Mouse (Mus musculus) Patski (cell line): ENCODE results near the gene Eddm3b. TPM values are rescaled to one million over a fixed set of nuclear protein-coding genes. Genes with fewer than 3 reads are reported as not detected.
"Not testable (repeated sequence)": the region's sequence is repeated elsewhere in the genome, so short reads cannot be mapped to it uniquely, and the experiment has no call there.

Source experiments
- ATAC-seq: fragments of 100-300 bp; one replicate; pipeline ENCODE4 v1.8.0; 2021
- CTCF ChIA-PET: fragments of 350-600 bp; sonication (Branson Sonifier 250); formaldehyde crosslinking; loops from one replicate; lab custom pipeline; 2022; ENCODE audit warnings: inconsistent platforms; lab: Charles Lee
- POLR2A ChIA-PET: fragments of 350-600 bp; sonication (Branson Sonifier 250); formaldehyde crosslinking; loops from one replicate; lab custom pipeline; 2022; ENCODE audit warnings: antibody characterized with exemption, inconsistent platforms; lab: Charles Lee
- DNase-seq: peaks from one replicate; pipeline ENCODE4 v3.0.0-alpha.2; 2011; ENCODE audit warnings: low read depth, low spot score
- H3K27me3 ChIP-seq: fragments of 371-371 bp; one replicate; pipeline ENCODE4 v1.5.1; 2021
- CTCF ChIP-seq: fragments of 100-300 bp; IDR thresholded peaks from one replicate; pipeline ENCODE4 v1.5.1; 2021
- in situ Hi-C: fragments of 300-500 bp; cut with MboI; formaldehyde crosslinking; loops from 3 replicates; pipeline ENCODE4 v1.11.1; 2018; ENCODE audit warnings: low pct_unique_long_range_greater_than_20kb, mixed read lengths
- polyA plus RNA-seq: library from polyadenylated mRNA; unstranded; gene quantifications from one replicate; pipeline ENCODE4 v1.2.3, GENCODE M21; 2021

Gene Eddm3b
- polyA plus RNA-seq, 1 experiment from 2014 or later, result not detected

DNA sequence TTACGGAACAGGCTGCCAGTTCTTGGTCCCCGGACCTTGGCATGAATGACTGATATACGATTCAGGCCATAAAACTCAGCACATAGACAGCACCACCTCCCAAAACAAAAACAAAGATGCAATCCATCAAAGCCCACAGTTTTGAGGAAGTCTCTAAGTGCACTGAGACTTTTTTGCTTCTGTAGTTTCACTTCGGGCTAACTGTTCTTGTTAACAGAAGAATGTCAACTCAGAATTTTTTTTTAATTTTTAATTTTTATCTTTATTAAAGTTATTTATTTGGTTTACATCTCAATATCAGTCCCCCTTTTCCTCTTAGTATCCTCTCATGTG is 42.5 kb downstream of the Eddm3b start:
- DNase-seq, result no peak
- H3K27me3 ChIP-seq, result peaks cover 4% of the 10 kb centered on the region
- no peak for TF ChIP-seq CTCF
- no peak for ATAC-seq
- in situ Hi-C loops, result no loop called here
- ChIA-PET POLR2A (no interaction called here), CTCF (no interaction called here)

DNA sequence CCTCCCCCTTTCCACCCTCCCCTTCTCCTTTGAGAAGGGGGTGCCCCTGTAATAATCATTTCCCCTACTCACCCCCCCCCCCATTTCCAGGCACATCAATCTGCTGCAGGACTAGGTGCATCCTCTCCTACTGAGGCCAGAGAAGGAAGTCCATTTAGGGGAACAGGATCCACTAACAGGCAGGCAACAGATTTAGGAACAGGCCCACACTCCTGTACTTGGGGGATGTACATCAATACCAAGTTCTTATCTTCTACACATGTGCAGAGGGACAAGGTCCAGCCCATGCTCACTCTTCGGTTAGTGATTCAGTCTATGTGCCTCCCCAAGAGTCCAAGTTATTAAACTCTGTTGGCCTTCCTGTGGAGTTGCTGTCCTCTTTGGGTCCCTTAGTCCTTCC is 42.8 kb downstream of the Eddm3b start:
- ChIA-PET CTCF (no interaction called here), POLR2A (no interaction called here)
- in situ Hi-C loops, result no loop called here
- DNase-seq, result no peak
- no peak for ATAC-seq
- TF ChIP-seq CTCF, result no peak
- peaks cover 4% of the 10 kb centered on the region for H3K27me3 ChIP-seq

DNA sequence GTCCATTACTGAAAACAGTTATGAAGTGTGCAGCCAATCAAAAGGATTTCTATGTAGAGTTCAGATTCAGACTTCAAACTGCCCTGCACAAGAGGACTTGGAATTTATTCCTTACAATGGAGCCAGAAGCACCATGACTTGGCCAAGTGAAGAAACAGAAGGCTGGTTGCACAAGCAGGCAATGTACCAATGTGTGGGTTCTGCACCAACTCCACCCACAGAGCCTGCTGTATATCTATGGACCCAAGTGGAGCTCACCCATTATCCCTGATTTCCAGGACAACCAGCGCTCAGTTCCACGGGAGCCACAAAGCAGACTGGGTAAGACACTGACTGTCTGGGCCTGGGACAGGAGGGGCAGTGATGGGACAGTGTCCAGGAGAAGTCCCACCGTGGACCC is 47.8 kb downstream of the Eddm3b start, which contains the start of gene Rnase2b:
Gene Rnase2b (plus strand): TSS at position 285 of the 400 bp plus-strand sequence.
- in situ Hi-C loops, DNase-seq, H3K27me3 ChIP-seq, CTCF ChIA-PET, ATAC-seq, POLR2A ChIA-PET: not testable (repeated sequence)

- POLR2A ChIA-PET, ATAC-seq, DNase-seq, in situ Hi-C loops, H3K27me3 ChIP-seq, CTCF ChIA-PET: not testable (repeated sequence)
Observed at GRCm38 (mm10) chr14:51163323-51163722, 49.1 kb downstream of the Eddm3b start.

DNA sequence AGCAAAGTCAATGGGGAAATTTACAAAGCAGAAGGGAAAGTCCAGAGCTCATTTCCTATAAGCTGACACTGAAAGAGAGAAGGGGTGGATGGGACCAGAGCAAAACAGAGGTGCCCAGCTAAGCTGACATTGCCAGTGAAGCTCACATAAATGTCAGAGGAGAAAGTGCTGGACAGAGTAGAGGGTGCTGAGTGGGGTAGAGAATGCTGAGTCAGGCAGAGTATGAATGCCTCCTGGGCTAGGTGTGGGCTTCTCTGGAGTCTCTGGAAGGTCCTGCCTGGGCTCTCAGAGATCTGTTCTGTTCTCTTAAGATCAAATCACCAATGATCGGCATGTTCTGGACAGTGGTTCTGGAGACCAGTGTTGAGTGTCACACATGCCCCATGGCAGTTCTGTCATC is 51.2 kb downstream of the Eddm3b start:
- in situ Hi-C loops, result no loop called here
- TF ChIP-seq CTCF, result no peak
- ATAC-seq (no peak), DNase-seq (no peak)
- POLR2A ChIA-PET, result no interaction called here
- peaks cover 4% of the 10 kb centered on the region for H3K27me3 ChIP-seq
- CTCF ChIA-PET, result no interaction called here

GRCm38 (mm10) chr14:51166068-51166467 is 51.8 kb downstream of the Eddm3b start:
- in situ Hi-C loops, result no loop called here
- DNase-seq (no peak), ATAC-seq (no peak)
- ChIA-PET CTCF (no interaction called here), POLR2A (no interaction called here)
- peaks cover 4% of the 10 kb centered on the region for H3K27me3 ChIP-seq
- no peak for TF ChIP-seq CTCF

Other genes starting within 250 kb of the Eddm3b start
- gene Tep1, start 243.9 kb upstream of the Eddm3b start, polyA plus RNA-seq, result 19.6 TPM
- gene Klhl33, start 216.9 kb upstream of the Eddm3b start, polyA plus RNA-seq, result 0.44 TPM
- gene Osgep, start 189.5 kb upstream of the Eddm3b start, polyA plus RNA-seq, result 54.3 TPM
- 115 TPM for gene Apex1, start 189.5 kb upstream of the Eddm3b start, polyA plus RNA-seq
- 71.0 TPM for gene Pip4p1, start 183.6 kb upstream of the Eddm3b start, polyA plus RNA-seq
- gene Pnp, start 183.3 kb upstream of the Eddm3b start, polyA plus RNA-seq, result 53.3 TPM
- 31.5 TPM for gene Gm49342, start 169.9 kb upstream of the Eddm3b start, polyA plus RNA-seq
- 2.9 TPM for gene Pnp2, start 158.4 kb upstream of the Eddm3b start, polyA plus RNA-seq
- not detected for gene Rnase10, start 106.7 kb upstream of the Eddm3b start, polyA plus RNA-seq
- not detected for gene Rnase9, start 72.6 kb upstream of the Eddm3b start, polyA plus RNA-seq
- gene Rnase11, start 64.3 kb upstream of the Eddm3b start, polyA plus RNA-seq, result not detected
- not detected for gene Rnase12, start 56.8 kb upstream of the Eddm3b start, polyA plus RNA-seq
- not detected for gene Olfr750, start 40.0 kb upstream of the Eddm3b start, polyA plus RNA-seq
- 45.7 TPM for gene Rnase4, start 23.3 kb upstream of the Eddm3b start, polyA plus RNA-seq
- 1.3 TPM for gene Ang, start 23.3 kb upstream of the Eddm3b start, polyA plus RNA-seq
- gene Rnase6, start 9.5 kb downstream of the Eddm3b start, polyA plus RNA-seq, result not detected
- gene Rnase1, start 32.4 kb downstream of the Eddm3b start, polyA plus RNA-seq, result not detected
- not detected for gene Rnase2b, start 47.8 kb downstream of the Eddm3b start, polyA plus RNA-seq
- gene Ang2, start 84.7 kb downstream of the Eddm3b start, polyA plus RNA-seq, result not detected
- gene Ear14, start 89.0 kb downstream of the Eddm3b start, polyA plus RNA-seq, result not detected
- not detected for gene Rnase2a, start 141.7 kb downstream of the Eddm3b start, polyA plus RNA-seq
- not detected for gene Gm7247, start 247.3 kb downstream of the Eddm3b start, polyA plus RNA-seq